Mouse (Mus musculus) forebrain, embryonic 16.5 days (tissue): ENCODE results near the gene Arhgap23. TPM values are rescaled to one million over a fixed set of nuclear protein-coding genes. Genes with fewer than 3 reads are reported as not detected.
A peak's percentile ranks its signal among the peaks of the same experiment; 100 is the strongest.

ENCODE experiments used
- ATAC-seq: fragments of 200-750 bp; cut with Nextera tagmentation; 2 replicates; pipeline ENCODE4 v1.8.0; 2017; ENCODE audit warnings: mild to moderate bottlenecking, moderate library complexity
- H3K27ac ChIP-seq: fragments of 300-500 bp; sonication (generic); 2 replicates; pipeline ENCODE4 v1.5.1; 2014; ENCODE audit warnings: low read length, control low read depth
- H3K27me3 ChIP-seq: fragments of 300-500 bp; sonication (generic); replicated peaks from 2 replicates; pipeline ENCODE4 v1.6.1; 2014; ENCODE audit warnings: low read length; ENCODE audit not compliant: control insufficient read depth, insufficient read depth
- H3K36me3 ChIP-seq: fragments of 300-500 bp; sonication (generic); 2 replicates; pipeline ENCODE4 v1.6.1; 2014; ENCODE audit not compliant: control insufficient read depth, insufficient read depth
- H3K4me1 ChIP-seq: fragments of 300-500 bp; sonication (generic); replicated peaks from 2 replicates; pipeline ENCODE4 v1.6.1; 2014; ENCODE audit warnings: low read length; ENCODE audit not compliant: control insufficient read depth, insufficient read depth
- H3K4me2 ChIP-seq: fragments of 300-500 bp; sonication (generic); 2 replicates; pipeline ENCODE4 v1.6.1; 2014; ENCODE audit warnings: mild to moderate bottlenecking, low read length, control low read depth
- H3K4me3 ChIP-seq: fragments of 300-500 bp; sonication (generic); replicated peaks from 2 replicates; pipeline ENCODE4 v1.5.1; 2014; ENCODE audit warnings: mild to moderate bottlenecking, low read length, control low read depth
- H3K9ac ChIP-seq: fragments of 300-500 bp; sonication (generic); replicated peaks from 2 replicates; pipeline ENCODE4 v1.6.1; 2014; ENCODE audit warnings: low read depth, low read length, control low read depth
- H3K9me3 ChIP-seq: fragments of 300-500 bp; sonication (generic); 2 replicates; pipeline ENCODE4 v1.6.1; 2016; ENCODE audit warnings: low read length; ENCODE audit not compliant: control insufficient read depth
- WGBS: fragments of 180-500 bp; shearing (Covaris S2); extraction: QIAGEN DNeasy Blood & Tissue Kit; methylation state at CpG from one replicate; pipeline ENCODE4 v1.1.7; 2014; 5-methylcytosine and 5-hydroxymethylcytosine counted together
- polyA plus RNA-seq: library from polyadenylated mRNA; unstranded; fragments of >200 nt; fragmentation: Nextera tagmentation; extraction: Ambion mirVana; gene quantifications from 2 replicates; pipeline ENCODE4 v1.2.1, GENCODE M21; 2015

Arhgap23 gene
- polyA plus RNA-seq, 1 experiment from 2014 or later: 7.5 TPM

DNA sequence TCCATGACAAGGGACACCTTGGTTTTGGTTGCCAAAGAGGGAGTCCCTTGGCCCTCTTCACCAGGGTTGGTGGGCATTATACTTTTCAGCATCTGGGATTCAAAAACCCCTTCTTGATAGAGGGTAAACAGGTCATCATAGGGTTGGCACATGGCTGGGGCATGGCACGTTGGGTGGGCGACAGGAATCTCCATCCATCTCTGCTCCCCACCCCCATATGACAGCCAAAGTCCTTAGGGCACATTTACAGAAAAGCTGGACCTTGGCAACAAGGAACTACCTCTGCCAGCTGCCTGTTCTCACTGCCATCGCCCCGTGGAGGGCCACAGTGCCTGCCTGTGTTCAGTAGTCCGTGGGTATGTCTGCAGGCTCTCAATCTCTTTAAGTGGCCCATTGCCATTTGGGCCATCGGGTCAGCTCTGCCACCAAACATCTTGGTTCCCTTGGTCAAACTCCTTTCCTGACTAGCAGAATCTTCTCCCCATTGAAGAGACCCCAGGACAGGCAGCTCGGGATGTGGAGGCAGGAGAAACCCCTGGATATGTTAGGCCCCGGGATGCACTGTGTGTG is 11.6 kb upstream of the Arhgap23 start:
- H3K27ac ChIP-seq: no peak overlapping the region
- H3K9ac ChIP-seq: no peak overlapping the region; the same call in 1 of the 2 replicates
- H3K4me3 ChIP-seq: peak overlapping the region; percentile 66
- H3K4me2 ChIP-seq: peak overlapping the region; percentile 89
- no peaks in the 10 kb centered on the region for H3K9me3 ChIP-seq
- ATAC-seq: no peak
- H3K27me3 ChIP-seq: no peaks in the 10 kb centered on the region
- 37% methylated on average over 8 of the region's 8 CpGs for WGBS
- H3K36me3 ChIP-seq: no peaks in the 10 kb centered on the region
- peaks cover 39% of the 10 kb centered on the region for H3K4me1 ChIP-seq

GRCm38 (mm10) chr11:97404184-97404760 is 11.1 kb upstream of the Arhgap23 start:
- Histone ChIP-seq H3K9me3 (no peaks in the 10 kb centered on the region), H3K27me3 (no peaks in the 10 kb centered on the region), H3K36me3 (no peaks in the 10 kb centered on the region), H3K27ac (0 out of 2 replicates have a peak overlapping the region, but pooled peaks have one; percentile 14), H3K4me3 (peak overlapping the region; percentile 66), H3K4me1 (peaks cover 39% of the 10 kb centered on the region), H3K4me2 (peak overlapping the region; percentile 89), H3K9ac (peak overlapping the region; percentile 73)
- WGBS: 0% methylated on average over 42 of the region's 61 CpGs
- peak; percentile 65 for ATAC-seq

GRCm38 (mm10) chr11:97404761-97405190 is 10.6 kb upstream of the Arhgap23 start:
- no peaks in the 10 kb centered on the region for H3K9me3 ChIP-seq
- H3K27me3 ChIP-seq: no peaks in the 10 kb centered on the region
- H3K4me1 ChIP-seq: peaks cover 39% of the 10 kb centered on the region
- no peaks in the 10 kb centered on the region for H3K36me3 ChIP-seq
- ATAC-seq: peak; percentile 11; the same call in 1 of the 2 replicates
- H3K4me3 ChIP-seq: peak overlapping the region; percentile 66
- WGBS: under 1% methylated on average over 11 of the region's 11 CpGs
- H3K27ac ChIP-seq: no peak overlapping the region
- H3K9ac ChIP-seq: peak overlapping the region; percentile 73
- peak overlapping the region; percentile 89 for H3K4me2 ChIP-seq

- H3K36me3 ChIP-seq: no peaks in the 10 kb centered on the region
- no peaks in the 10 kb centered on the region for H3K9me3 ChIP-seq
- H3K4me3 ChIP-seq: peak overlapping the region; percentile 66; the same call in 1 of the 2 replicates
- no peak for ATAC-seq
- peak overlapping the region; percentile 11; the same call in 1 of the 2 replicates for H3K9ac ChIP-seq
- no peaks in the 10 kb centered on the region for H3K27me3 ChIP-seq
- 68% methylated on average over 10 of the region's 10 CpGs for WGBS
- H3K4me2 ChIP-seq: peak overlapping the region; percentile 89
- peaks cover 27% of the 10 kb centered on the region for H3K4me1 ChIP-seq
- no peak overlapping the region for H3K27ac ChIP-seq
These were observed 9.0 kb upstream of the Arhgap23 start for GRCm38 (mm10) chr11:97406094-97406951.

- Histone ChIP-seq H3K27ac (no peak overlapping the region), H3K4me2 (no peak overlapping the region), H3K4me3 (no peak overlapping the region), H3K4me1 (peaks cover 22% of the 10 kb centered on the region), H3K27me3 (no peaks in the 10 kb centered on the region), H3K36me3 (no peaks in the 10 kb centered on the region), H3K9me3 (no peaks in the 10 kb centered on the region), H3K9ac (no peak overlapping the region)
- ATAC-seq: no peak
- 84% methylated on average over 3 of the region's 3 CpGs for WGBS
These were observed 7.9 kb upstream of the Arhgap23 start for GRCm38 (mm10) chr11:97407456-97407855.

DNA sequence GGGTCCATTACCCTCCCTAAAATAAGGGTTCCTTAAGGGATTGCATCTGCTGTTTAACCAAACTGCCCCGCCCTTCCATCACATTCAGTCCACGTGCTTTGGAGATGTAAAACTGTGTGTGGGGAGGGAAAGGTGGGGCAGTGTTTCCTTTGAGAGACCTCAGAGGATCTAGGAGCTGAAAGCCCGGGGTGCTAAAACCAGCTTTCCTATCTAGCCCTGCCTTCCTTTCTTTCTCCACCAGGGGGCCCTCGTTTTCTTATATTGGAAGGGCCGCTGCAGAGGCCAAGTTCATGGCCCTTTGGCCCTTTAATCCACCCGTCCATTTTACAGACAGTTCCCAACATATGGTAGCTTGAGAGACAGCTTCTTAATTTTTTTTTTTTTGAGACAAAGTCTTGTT is 7.2 kb upstream of the Arhgap23 start:
- no peak overlapping the region for H3K9ac ChIP-seq
- no peaks in the 10 kb centered on the region for H3K36me3 ChIP-seq
- no peak overlapping the region for H3K4me3 ChIP-seq
- no peak overlapping the region for H3K4me2 ChIP-seq
- H3K27ac ChIP-seq: no peak overlapping the region
- WGBS: 2% methylated on average over 6 of the region's 6 CpGs
- H3K27me3 ChIP-seq: no peaks in the 10 kb centered on the region
- H3K4me1 ChIP-seq: peaks cover 22% of the 10 kb centered on the region
- no peaks in the 10 kb centered on the region for H3K9me3 ChIP-seq
- ATAC-seq: no peak

DNA sequence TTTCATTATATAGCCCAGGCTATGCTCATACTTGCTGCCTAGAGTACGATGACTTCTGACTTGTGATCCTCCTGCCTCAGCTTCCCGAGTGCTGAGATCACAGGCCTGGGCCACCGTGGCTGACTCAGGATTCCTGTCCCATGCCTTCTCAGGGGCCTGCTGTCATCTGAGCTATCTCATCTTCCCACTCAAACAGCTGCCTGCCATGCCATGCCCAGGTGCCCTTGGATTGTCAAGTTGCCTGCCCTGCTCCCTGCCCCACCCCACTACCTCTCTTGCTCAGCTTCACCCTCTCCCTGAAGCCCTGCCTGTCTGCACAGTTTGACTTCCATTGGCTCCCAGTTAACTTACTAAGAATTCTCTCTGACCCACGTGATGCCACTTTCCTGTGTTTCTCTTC is 4.4 kb upstream of the Arhgap23 start:
- no peak overlapping the region for H3K27ac ChIP-seq
- no peaks in the 10 kb centered on the region for H3K36me3 ChIP-seq
- H3K9me3 ChIP-seq: no peaks in the 10 kb centered on the region
- WGBS: 87% methylated on average over 4 of the region's 4 CpGs
- ATAC-seq: no peak
- no peak overlapping the region for H3K9ac ChIP-seq
- no peak overlapping the region for H3K4me3 ChIP-seq
- H3K4me1 ChIP-seq: peaks cover 18% of the 10 kb centered on the region
- no peak overlapping the region for H3K4me2 ChIP-seq
- no peaks in the 10 kb centered on the region; the same call in 1 of the 2 replicates for H3K27me3 ChIP-seq

DNA sequence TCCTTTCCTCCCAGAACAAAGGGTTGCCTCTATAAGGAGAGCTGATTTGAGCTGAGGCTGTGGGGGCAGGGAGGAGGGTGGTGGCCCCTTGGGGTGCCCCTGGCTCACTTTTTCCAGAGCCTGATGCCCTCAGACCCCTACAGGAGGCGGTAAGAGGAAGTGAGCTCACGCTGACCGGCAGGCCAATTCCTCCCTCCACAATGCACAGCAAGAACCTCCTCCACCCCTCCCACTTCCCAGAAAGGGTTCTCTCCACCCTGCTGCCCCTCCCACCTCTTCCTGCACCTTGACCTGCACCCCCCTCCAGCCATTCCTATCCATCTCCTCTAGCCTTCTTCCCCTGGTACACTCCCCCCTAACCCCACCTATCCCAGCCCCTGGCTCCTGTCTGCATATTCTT is 3.2 kb upstream of the Arhgap23 start:
- WGBS: 25% methylated on average over 3 of the region's 3 CpGs

GRCm38 (mm10) chr11:97412808-97413347 is 2.5 kb upstream of the Arhgap23 start:
- ATAC-seq: no peak
- no peak overlapping the region for H3K9ac ChIP-seq
- no peaks in the 10 kb centered on the region; the same call in 1 of the 2 replicates for H3K27me3 ChIP-seq
- no peak overlapping the region for H3K4me2 ChIP-seq
- WGBS: 45% methylated on average over 10 of the region's 10 CpGs
- H3K36me3 ChIP-seq: no peaks in the 10 kb centered on the region
- H3K4me1 ChIP-seq: peaks cover 9% of the 10 kb centered on the region
- no peak overlapping the region for H3K4me3 ChIP-seq
- H3K27ac ChIP-seq: no peak overlapping the region
- H3K9me3 ChIP-seq: no peaks in the 10 kb centered on the region

More for the DNA sequence above, 3.2 kb upstream of the Arhgap23 start:
- Histone ChIP-seq H3K27me3 (no peaks in the 10 kb centered on the region; the same call in 1 of the 2 replicates), H3K4me3 (no peak overlapping the region), H3K9ac (no peak overlapping the region), H3K36me3 (no peaks in the 10 kb centered on the region), H3K4me2 (no peak overlapping the region), H3K4me1 (peaks cover 9% of the 10 kb centered on the region), H3K27ac (no peak overlapping the region), H3K9me3 (no peaks in the 10 kb centered on the region)
- ATAC-seq: no peak
